Mouse (Mus musculus): ENCODE results near the gene Tspan3. TPM values are rescaled to one million over a fixed set of nuclear protein-coding genes. Genes with fewer than 3 reads are reported as not detected.

Gene Tspan3
- 309 TPM for polyA plus RNA-seq (2014; fragmentation: Illumina TruSeq; extraction: RNeasy Lipid Tissue Mini Kit (QIAGEN cat#74804); ENCODE audit: low replicate concordance)

DNA sequence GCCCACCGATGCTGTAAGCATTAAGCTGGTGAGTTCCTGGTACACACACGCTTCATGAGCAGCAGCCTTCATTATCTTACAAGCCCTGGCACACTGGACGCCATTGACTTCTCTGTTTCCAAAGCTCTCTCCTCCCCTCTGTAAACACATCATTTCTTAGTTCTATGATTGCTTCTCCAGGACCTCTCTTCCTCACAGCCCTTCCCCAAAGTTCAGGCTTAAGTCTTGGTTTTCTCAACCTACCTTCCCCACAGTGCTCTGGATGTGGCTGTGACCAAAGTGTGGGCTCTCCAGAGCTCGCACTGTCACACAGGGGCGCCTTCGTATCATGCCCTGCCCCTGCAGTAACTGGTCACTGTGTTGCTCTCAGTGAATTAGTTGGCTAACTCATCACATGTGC lies at the start of gene Tspan3:
Gene Tspan3, minus strand, starts transcription at position 101 of the 400 bp plus-strand sequence.

DNA sequence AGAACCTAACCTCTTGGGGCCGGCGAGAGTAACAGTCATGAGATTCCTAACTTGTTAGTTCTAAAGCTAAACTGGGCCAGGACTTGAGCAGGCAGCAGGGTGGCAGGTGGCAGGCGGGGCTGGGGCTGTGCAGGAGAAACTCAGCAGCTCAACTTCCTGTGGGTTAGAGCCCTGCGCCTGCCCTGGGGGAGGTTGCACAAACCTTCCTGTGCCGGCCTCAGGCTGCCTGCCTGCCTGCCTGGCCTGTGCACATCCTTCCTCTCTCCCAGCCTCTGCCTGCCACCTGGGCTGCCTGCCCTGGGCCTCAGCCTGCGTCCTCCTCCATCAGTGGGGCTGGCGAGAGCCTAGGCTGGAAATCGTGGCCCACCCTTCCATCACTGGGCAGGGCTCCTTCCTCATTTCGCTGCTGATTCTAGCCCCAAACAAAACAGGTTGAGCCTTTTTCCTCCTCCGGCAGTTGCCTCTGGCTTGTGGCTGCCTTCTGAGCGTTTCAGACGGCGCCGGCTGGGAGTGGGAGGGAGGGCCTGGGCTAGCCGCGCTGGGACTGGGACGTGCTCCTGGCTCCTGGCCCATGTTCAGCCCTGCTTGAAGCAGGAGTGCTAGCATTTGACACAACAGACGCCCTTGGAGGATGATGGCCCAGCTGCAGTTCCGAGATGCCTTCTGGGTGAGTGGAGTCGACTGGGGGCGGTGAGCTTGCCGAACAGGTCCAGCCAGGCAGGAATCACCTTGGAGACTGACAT lies 75.3 kb downstream of the Tspan3 start, which contains the start of gene Pstpip1:
Gene Pstpip1, plus strand, starts transcription at position 185 of the 743 bp plus-strand sequence.

Other genes starting within 250 kb of the Tspan3 start
- 10.7 TPM for gene Scaper, start 227.4 kb downstream of the Tspan3 start, polyA plus RNA-seq (2014; fragmentation: Illumina TruSeq; extraction: RNeasy Lipid Tissue Mini Kit (QIAGEN cat#74804); ENCODE audit: low replicate concordance)
- not detected for gene 4930563M21Rik, start 154.9 kb downstream of the Tspan3 start, polyA plus RNA-seq (2014; fragmentation: Illumina TruSeq; extraction: RNeasy Lipid Tissue Mini Kit (QIAGEN cat#74804); ENCODE audit: low replicate concordance)
- 37.5 TPM for gene Rcn2, start 123.6 kb downstream of the Tspan3 start, polyA plus RNA-seq (2014; fragmentation: Illumina TruSeq; extraction: RNeasy Lipid Tissue Mini Kit (QIAGEN cat#74804); ENCODE audit: low replicate concordance)
- gene Pstpip1, start 75.5 kb downstream of the Tspan3 start, polyA plus RNA-seq (2014; fragmentation: Illumina TruSeq; extraction: RNeasy Lipid Tissue Mini Kit (QIAGEN cat#74804); ENCODE audit: low replicate concordance), result not detected

All from small intestine, adult 10 weeks (tissue).